Mouse (Mus musculus) midbrain, embryonic 12.5 days (tissue): Measurements from ENCODE around the gene Bach2. TPM values are rescaled to one million over a fixed set of nuclear protein-coding genes. Genes with fewer than 3 reads are reported as not detected.

Experiments
- ATAC-seq: fragments of 200-750 bp; cut with Nextera tagmentation; 2 replicates; pipeline ENCODE4 v1.8.0; 2017; ENCODE audit warnings: low read depth, moderate TSS enrichment, moderate library complexity; ENCODE audit not compliant: low FRiP score
- H3K27ac ChIP-seq: fragments of 300-500 bp; sonication (generic); replicated peaks from 2 replicates; pipeline ENCODE4 v1.5.1; 2016; ENCODE audit warnings: mild to moderate bottlenecking
- H3K27me3 ChIP-seq: fragments of 300-500 bp; sonication (generic); 2 replicates; pipeline ENCODE4 v1.6.1; 2016; ENCODE audit warnings: mild to moderate bottlenecking
- H3K36me3 ChIP-seq: fragments of 300-500 bp; sonication (generic); 2 replicates; pipeline ENCODE4 v1.6.1; 2016
- H3K4me1 ChIP-seq: fragments of 300-500 bp; sonication (generic); 2 replicates; pipeline ENCODE4 v1.6.1; 2016
- H3K4me2 ChIP-seq: fragments of 300-500 bp; sonication (generic); replicated peaks from 2 replicates; pipeline ENCODE4 v1.6.1; 2016; ENCODE audit warnings: mild to moderate bottlenecking, moderate library complexity
- H3K4me3 ChIP-seq: fragments of 300-500 bp; sonication (generic); 2 replicates; pipeline ENCODE4 v1.5.1; 2016; ENCODE audit warnings: mild to moderate bottlenecking
- H3K9ac ChIP-seq: fragments of 300-500 bp; sonication (generic); replicated peaks from 2 replicates; pipeline ENCODE4 v1.6.1; 2016; ENCODE audit warnings: mild to moderate bottlenecking, moderate library complexity
- H3K9me3 ChIP-seq: fragments of 300-500 bp; sonication (generic); 2 replicates; pipeline ENCODE4 v1.6.1; 2016; ENCODE audit warnings: mild to moderate bottlenecking
- WGBS: fragments of 180-500 bp; shearing (Covaris S2); methylation state at CpG from one replicate; pipeline ENCODE4 v1.1.7; 2016; 5-methylcytosine and 5-hydroxymethylcytosine counted together
- polyA plus RNA-seq: library from polyadenylated mRNA; unstranded; fragments of >200 nt; fragmentation: Nextera tagmentation; extraction: Ambion mirVana; gene quantifications from 2 replicates; pipeline ENCODE4 v1.2.1, GENCODE M21; 2016

The Bach2 gene
- polyA plus RNA-seq, 1 experiment from 2014 or later: 17.8 TPM

DNA sequence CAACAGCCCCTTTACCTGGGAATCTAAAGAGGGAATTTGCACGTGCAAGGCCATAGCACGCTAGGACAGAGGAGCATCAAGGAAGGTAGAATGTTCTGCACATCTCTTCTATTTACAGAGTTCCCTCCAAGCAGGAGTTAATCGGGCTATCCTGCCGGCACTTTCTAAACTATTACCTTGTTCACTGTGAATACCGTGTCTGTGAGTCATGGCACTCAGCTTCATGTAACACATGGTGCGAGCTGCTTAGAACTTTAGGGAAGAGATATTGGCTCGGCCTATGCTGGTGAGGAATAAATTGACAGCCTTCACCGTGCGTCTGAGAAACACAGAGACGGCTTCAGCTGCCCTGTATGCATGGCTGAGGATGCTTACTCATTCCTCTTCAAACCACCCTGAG, 99.8 kb downstream of the Bach2 start:
- Histone ChIP-seq H3K4me3 (no peak overlapping the region), H3K27me3 (peaks cover 4% of the 10 kb centered on the region; the same call in 1 of the 2 replicates), H3K27ac (no peak overlapping the region), H3K36me3 (no peaks in the 10 kb centered on the region), H3K4me1 (peaks cover 25% of the 10 kb centered on the region), H3K9ac (no peak overlapping the region), H3K4me2 (no peak overlapping the region), H3K9me3 (no peaks in the 10 kb centered on the region)
- ATAC-seq: no peak
- 87% methylated on average over 10 of the region's 10 CpGs for WGBS

DNA sequence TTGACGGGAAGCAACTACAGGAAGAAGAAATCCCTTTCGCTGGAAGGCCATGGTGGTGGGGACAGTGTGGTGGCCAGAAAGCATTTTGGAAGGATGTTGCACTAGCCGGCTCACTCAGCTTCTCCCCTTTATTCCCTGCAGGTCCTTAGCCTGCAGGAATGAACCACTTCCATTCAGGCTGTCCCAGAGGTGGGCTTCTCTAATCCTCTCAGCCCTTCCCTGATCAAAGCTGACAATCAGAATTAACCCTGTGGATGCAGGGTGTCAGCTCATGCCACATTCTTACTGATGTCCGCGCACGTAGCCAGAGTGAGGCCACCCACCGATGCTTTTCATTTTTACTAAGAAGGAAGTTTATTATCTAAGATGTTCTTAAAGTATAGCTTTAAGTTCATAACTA, 102.2 kb downstream of the Bach2 start:
- Histone ChIP-seq H3K4me2 (no peak overlapping the region), H3K36me3 (no peaks in the 10 kb centered on the region), H3K27ac (no peak overlapping the region), H3K9ac (no peak overlapping the region), H3K4me3 (no peak overlapping the region), H3K9me3 (no peaks in the 10 kb centered on the region), H3K27me3 (peaks cover 4% of the 10 kb centered on the region; the same call in 1 of the 2 replicates), H3K4me1 (peaks cover 33% of the 10 kb centered on the region)
- ATAC-seq: peak; percentile 59; the same call in 1 of the 2 replicates
- 18% methylated on average over 7 of the region's 7 CpGs for WGBS

DNA sequence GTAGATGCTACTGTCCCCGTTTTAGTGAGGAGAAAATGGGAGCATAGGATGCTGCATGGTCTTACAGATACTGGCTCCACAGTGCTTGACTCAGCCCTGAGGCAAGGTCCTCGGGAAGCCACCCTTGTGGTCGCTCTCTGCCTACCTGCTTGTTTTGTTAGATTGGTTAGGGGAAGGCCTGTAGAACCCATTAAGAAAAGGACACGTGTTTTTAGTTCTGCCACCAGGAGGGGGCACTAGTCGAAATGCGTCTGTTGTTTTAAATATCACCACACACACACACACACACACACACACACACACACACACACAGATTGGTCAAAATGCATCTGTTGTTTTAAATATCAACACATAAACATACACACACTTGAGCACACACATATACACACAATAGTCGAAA, 103.7 kb downstream of the Bach2 start:
- Histone ChIP-seq H3K27ac (no peak overlapping the region), H3K4me1 (peaks cover 30% of the 10 kb centered on the region), H3K9me3 (no peaks in the 10 kb centered on the region), H3K4me2 (no peak overlapping the region), H3K36me3 (no peaks in the 10 kb centered on the region), H3K4me3 (no peak overlapping the region), H3K9ac (no peak overlapping the region), H3K27me3 (peaks cover 4% of the 10 kb centered on the region; the same call in 1 of the 2 replicates)
- ATAC-seq: no peak
- 76% methylated on average over 7 of the region's 7 CpGs for WGBS

DNA sequence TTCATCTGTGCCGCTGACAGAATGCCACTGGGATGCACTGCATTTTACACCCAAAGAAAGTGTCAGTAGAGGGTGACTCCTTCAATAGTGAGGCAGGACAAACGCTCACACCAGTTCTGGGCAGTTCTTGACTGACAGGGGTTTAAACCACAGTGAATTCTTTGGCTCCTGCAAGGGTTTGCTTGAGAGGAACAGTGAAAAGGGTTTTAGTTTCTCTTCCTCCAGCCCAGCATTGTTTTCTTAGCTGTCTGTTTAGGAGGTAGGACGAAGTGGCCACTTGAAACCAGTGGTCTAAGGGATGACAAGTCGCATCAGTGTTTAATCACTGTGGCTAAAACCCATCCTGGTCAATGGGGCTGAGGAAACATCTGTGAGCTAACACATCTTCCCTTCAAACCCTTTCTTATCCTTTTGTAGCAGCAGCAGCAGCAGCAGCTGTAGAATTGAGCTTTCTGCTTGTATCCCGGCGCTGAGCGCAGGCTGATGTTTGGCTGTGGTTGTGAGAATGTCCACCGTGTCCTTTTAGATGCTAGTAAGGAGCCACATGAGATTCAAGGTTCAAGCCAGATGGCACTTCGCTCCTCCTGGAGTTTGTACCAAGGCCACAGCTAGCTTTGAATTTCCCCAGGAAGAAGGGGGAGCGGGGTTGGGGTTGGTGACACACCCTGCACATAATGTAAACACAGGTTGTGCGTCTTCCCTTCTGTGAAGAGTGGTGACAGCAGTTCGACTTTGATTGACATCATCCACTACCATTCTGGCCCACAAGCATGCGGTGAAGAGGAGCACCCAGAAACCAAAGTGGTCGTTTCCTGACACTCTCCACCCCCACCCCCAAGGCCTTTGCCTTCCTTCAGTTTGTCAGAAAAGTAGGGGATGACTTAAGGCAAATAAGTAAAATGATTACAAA, 104.9 kb downstream of the Bach2 start:
- 0 out of 2 replicates have a peak overlapping the region, but pooled peaks have one; percentile 39 for H3K27ac ChIP-seq
- H3K9me3 ChIP-seq: no peaks in the 10 kb centered on the region
- WGBS: 49% methylated on average over 14 of the region's 14 CpGs
- no peaks in the 10 kb centered on the region for H3K36me3 ChIP-seq
- H3K4me3 ChIP-seq: no peak overlapping the region
- no peak for ATAC-seq
- H3K27me3 ChIP-seq: no peaks in the 10 kb centered on the region
- H3K9ac ChIP-seq: no peak overlapping the region
- no peak overlapping the region for H3K4me2 ChIP-seq
- H3K4me1 ChIP-seq: peaks cover 21% of the 10 kb centered on the region

DNA sequence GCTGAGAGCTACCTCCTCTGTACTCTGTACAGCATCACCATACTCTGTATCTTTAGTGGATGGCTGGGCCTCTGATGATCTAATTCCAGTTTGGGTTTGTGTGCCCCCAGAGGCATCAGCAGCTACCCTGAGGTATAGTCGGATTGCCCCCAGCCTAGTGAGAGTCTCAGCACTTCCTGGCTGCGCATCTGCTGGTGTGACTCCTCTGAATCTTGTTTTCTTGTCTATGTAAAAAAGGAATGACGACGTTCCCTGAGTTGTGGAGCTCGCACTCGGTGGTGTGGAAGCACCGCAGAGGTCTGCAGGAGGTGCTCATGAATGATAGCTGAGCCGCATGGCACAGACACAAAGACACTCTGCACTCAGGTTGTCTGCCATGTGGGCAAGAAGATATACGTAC, 105.7 kb downstream of the Bach2 start:
- no peaks in the 10 kb centered on the region for H3K9me3 ChIP-seq
- H3K9ac ChIP-seq: no peak overlapping the region
- H3K27me3 ChIP-seq: no peaks in the 10 kb centered on the region
- no peaks in the 10 kb centered on the region for H3K36me3 ChIP-seq
- WGBS: 86% methylated on average over 9 of the region's 9 CpGs
- no peak for ATAC-seq
- H3K4me1 ChIP-seq: peaks cover 21% of the 10 kb centered on the region
- no peak overlapping the region for H3K4me2 ChIP-seq
- H3K27ac ChIP-seq: no peak overlapping the region
- H3K4me3 ChIP-seq: no peak overlapping the region

DNA sequence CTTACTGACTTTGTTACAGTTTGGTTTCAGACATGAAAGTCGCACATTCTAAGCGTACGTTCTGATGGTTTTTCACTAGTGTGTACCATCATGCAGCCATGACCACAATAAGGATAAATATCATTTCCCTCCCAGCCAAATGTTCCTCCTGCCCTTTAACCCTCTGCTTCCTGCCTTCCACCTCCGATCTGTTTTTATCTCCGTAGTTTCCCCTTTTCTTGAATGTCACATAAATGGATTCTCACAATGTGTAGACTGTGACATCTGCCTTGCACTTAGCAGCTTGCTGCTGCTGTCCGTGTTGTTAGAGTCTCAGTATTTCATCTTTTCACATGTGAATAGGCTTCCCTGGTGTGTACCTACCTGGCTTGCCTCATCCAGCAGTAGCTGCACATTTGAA, 108.6 kb downstream of the Bach2 start:
- Histone ChIP-seq H3K27me3 (no peaks in the 10 kb centered on the region), H3K9me3 (no peaks in the 10 kb centered on the region), H3K9ac (no peak overlapping the region), H3K4me3 (no peak overlapping the region), H3K4me1 (peaks cover 29% of the 10 kb centered on the region), H3K27ac (no peak overlapping the region), H3K36me3 (no peaks in the 10 kb centered on the region), H3K4me2 (no peak overlapping the region)
- ATAC-seq: no peak
- 78% methylated on average over 6 of the region's 6 CpGs for WGBS

DNA sequence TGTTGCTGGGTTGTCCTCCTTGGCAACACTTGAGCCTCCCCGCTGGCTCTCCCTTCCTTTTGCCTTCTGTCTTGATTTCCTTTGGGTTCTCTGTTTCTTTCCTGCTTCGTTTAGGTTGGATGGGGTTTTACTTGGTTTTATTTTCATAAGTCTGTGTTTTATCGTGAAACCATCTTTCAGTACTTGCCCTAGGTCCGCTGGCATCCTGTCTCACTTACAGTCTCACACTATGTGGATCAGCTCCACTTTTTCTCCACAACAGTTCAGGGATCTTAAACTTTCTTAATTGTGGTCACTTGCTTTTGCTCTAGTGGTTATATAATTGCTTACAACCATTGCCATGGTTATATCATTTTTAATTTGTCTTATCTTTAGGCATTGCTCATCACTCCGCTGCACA, 109.1 kb downstream of the Bach2 start:
- WGBS: 86% methylated on average over 5 of the region's 5 CpGs
- Histone ChIP-seq H3K4me1 (peaks cover 34% of the 10 kb centered on the region), H3K27me3 (no peaks in the 10 kb centered on the region), H3K9ac (no peak overlapping the region), H3K4me3 (no peak overlapping the region), H3K4me2 (no peak overlapping the region), H3K36me3 (no peaks in the 10 kb centered on the region), H3K9me3 (no peaks in the 10 kb centered on the region), H3K27ac (no peak overlapping the region)
- ATAC-seq: no peak

DNA sequence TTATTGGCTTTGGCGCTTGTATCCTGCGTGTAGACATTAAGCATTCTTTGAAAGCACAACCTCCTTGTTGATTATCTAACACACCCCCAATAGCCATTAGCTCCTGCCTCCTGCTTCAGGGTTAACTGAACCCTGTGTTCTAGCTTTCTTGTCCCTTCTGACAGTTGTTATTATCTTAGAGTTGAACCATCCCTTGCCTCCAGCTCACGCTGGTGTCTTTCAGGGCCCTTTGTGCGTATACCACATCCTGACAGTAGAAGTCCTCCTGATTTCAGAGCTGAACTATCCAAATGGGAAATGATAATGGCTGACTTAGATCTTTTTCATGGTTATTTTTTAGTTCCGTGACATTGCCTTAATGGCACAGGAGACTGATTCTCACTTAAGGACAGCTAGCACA, 110.8 kb downstream of the Bach2 start:
- Histone ChIP-seq H3K4me2 (no peak overlapping the region), H3K27ac (no peak overlapping the region), H3K9ac (no peak overlapping the region), H3K27me3 (no peaks in the 10 kb centered on the region), H3K9me3 (no peaks in the 10 kb centered on the region), H3K36me3 (no peaks in the 10 kb centered on the region), H3K4me3 (no peak overlapping the region), H3K4me1 (peaks cover 26% of the 10 kb centered on the region)
- ATAC-seq: no peak
- 87% methylated on average over 5 of the region's 5 CpGs for WGBS

DNA sequence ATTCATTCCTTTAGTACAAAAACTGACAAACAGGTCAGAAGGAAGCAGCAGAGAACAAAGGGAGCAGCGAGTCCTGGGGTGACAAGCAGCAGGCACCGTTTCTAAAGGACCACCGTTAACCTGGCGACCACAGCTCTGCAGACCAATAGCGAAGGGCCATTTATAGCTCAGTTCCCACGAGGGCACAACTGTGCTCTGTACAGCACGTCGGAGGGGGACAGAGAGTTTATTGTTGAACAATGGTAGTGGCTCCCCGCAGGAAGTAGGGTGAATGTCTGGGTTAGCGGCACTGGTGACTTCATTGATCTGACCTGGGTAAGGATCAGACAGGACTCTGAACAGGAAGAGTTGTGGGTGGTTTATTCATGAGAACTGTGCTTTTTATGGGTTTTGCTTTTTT, 112.6 kb downstream of the Bach2 start:
- WGBS: 5% methylated on average over 10 of the region's 10 CpGs
- Histone ChIP-seq H3K4me1 (peaks cover 30% of the 10 kb centered on the region), H3K9me3 (no peaks in the 10 kb centered on the region), H3K27ac (peak overlapping the region; percentile 47; the same call in 1 of the 2 replicates), H3K9ac (no peak overlapping the region; the same call in 1 of the 2 replicates), H3K27me3 (no peaks in the 10 kb centered on the region), H3K4me2 (peak overlapping the region; percentile 33), H3K36me3 (no peaks in the 10 kb centered on the region), H3K4me3 (no peak overlapping the region)
- peak; percentile 81 for ATAC-seq

DNA sequence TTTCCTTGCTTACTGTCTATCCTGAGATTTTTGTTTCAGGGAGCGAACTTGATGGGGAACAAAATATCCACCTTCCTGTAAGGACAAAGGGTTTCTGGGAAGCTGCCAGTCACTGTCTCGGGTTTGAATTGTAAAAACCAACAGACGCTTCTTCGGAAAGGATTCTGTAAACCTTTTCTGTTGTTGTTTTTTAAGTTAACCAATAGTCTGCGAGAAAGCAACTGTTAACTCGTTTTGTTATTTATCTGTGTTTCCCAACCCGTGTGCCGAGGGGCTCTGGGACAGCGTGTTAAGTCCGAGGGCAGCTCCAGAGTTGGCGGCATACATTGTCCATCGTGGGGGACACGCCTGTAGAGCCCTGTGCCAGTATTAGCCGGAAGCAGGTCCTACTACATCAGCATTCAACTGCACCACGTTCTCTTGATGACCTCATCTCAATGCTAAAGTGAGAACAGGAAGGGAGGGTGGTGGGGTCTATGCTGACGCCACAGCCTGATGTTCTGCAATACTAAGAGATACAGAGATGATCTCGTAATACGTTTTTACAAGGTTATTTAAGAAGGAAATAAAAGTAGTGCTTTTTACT, 113.2 kb downstream of the Bach2 start:
- 64% methylated on average over 18 of the region's 18 CpGs for WGBS
- no peaks in the 10 kb centered on the region for H3K27me3 ChIP-seq
- no peak for ATAC-seq
- H3K36me3 ChIP-seq: no peaks in the 10 kb centered on the region
- H3K9ac ChIP-seq: no peak overlapping the region; the same call in 1 of the 2 replicates
- peaks cover 32% of the 10 kb centered on the region for H3K4me1 ChIP-seq
- H3K4me3 ChIP-seq: no peak overlapping the region
- no peaks in the 10 kb centered on the region for H3K9me3 ChIP-seq
- peak overlapping the region; percentile 33; the same call in 1 of the 2 replicates for H3K4me2 ChIP-seq
- H3K27ac ChIP-seq: peak overlapping the region; percentile 47; the same call in 1 of the 2 replicates

DNA sequence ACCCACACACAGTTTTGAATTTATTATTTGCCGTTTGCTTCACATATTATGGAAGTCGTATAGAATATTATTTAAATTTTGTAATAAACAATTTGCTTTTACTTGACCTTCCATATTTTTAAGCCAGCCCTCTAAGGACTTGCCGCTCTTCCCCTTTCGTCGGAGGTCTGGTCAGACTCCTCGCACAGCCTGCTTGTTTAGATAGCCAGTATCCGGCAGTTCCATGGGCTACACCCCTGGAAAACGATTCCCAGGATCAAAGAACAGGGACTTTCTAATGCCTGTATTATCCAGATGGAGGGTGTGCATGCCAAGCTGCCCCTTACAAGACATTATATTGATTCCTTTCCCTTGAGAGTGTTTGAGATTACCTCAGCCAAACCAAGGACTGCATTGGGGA, 113.8 kb downstream of the Bach2 start:
- H3K4me2 ChIP-seq: no peak overlapping the region
- 59% methylated on average over 8 of the region's 8 CpGs for WGBS
- no peaks in the 10 kb centered on the region for H3K36me3 ChIP-seq
- H3K27ac ChIP-seq: peak overlapping the region; percentile 60; the same call in 1 of the 2 replicates
- H3K4me1 ChIP-seq: peaks cover 36% of the 10 kb centered on the region
- 0 out of 2 replicates have a peak overlapping the region, but pooled peaks have one; percentile 2 for H3K9ac ChIP-seq
- H3K27me3 ChIP-seq: no peaks in the 10 kb centered on the region
- no peak for ATAC-seq
- no peak overlapping the region for H3K4me3 ChIP-seq
- no peaks in the 10 kb centered on the region for H3K9me3 ChIP-seq

DNA sequence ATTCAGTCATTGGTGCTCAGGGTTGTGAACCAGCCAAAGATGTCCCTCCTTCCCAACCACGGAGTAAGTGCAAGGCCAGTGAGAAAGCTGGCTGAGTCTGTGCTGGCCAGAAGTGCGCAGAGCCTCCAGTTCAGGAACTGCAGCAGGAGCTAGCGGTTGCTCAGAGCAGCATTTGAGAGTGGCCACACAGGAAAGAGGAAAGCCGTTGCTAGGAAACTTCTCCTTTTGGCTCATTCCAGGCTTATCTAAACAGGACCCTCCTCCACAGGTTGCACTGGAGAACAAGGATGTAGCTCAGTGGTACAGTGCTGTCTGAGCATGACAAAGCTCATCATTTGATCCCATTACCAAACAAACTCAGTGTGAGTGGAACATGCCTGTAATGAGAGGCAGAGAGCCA, 114.2 kb downstream of the Bach2 start:
- H3K9me3 ChIP-seq: no peaks in the 10 kb centered on the region
- 0 out of 2 replicates have a peak overlapping the region, but pooled peaks have one; percentile 2 for H3K9ac ChIP-seq
- peaks cover 39% of the 10 kb centered on the region for H3K4me1 ChIP-seq
- H3K4me2 ChIP-seq: no peak overlapping the region
- 34% methylated on average over 4 of the region's 4 CpGs for WGBS
- no peaks in the 10 kb centered on the region for H3K36me3 ChIP-seq
- no peak overlapping the region for H3K4me3 ChIP-seq
- peak overlapping the region; percentile 60 for H3K27ac ChIP-seq
- no peaks in the 10 kb centered on the region for H3K27me3 ChIP-seq
- ATAC-seq: no peak
